Mouse (Mus musculus) embryonic facial prominence, embryonic 10.5 days (tissue): Measurements from ENCODE around the gene Cyp2d11. TPM values are rescaled to one million over a fixed set of nuclear protein-coding genes. Genes with fewer than 3 reads are reported as not detected.
"Not testable (repeated sequence)": the region's sequence is repeated elsewhere in the genome, so short reads cannot be mapped to it uniquely, and the experiment has no call there.

Source experiments
- DNase-seq: peaks from one replicate; pipeline ENCODE4 v3.0.0-alpha.2; 2017; ENCODE audit warnings: low spot score
- H3K27ac ChIP-seq: fragments of 300-500 bp; sonication (generic); replicated peaks from 2 replicates; pipeline ENCODE4 v1.5.1; 2016; ENCODE audit warnings: mild to moderate bottlenecking
- H3K27me3 ChIP-seq: fragments of 300-500 bp; sonication (generic); replicated peaks from 2 replicates; pipeline ENCODE4 v1.6.1; 2016; ENCODE audit warnings: low read depth, mild to moderate bottlenecking; ENCODE audit not compliant: poor library complexity, severe bottlenecking
- H3K36me3 ChIP-seq: fragments of 300-500 bp; sonication (generic); replicated peaks from 2 replicates; pipeline ENCODE4 v1.6.1; 2016; ENCODE audit warnings: mild to moderate bottlenecking, moderate library complexity
- H3K4me1 ChIP-seq: fragments of 300-500 bp; sonication (generic); 2 replicates; pipeline ENCODE4 v1.6.1; 2016
- H3K4me3 ChIP-seq: fragments of 300-500 bp; sonication (generic); 2 replicates; pipeline ENCODE4 v1.5.1; 2016; ENCODE audit warnings: mild to moderate bottlenecking, moderate library complexity
- H3K9me3 ChIP-seq: fragments of 300-500 bp; sonication (generic); 2 replicates; pipeline ENCODE4 v1.6.1; 2016; ENCODE audit warnings: mild to moderate bottlenecking
- WGBS: fragments of 180-500 bp; shearing (Covaris S2); methylation state at CpG from one replicate; pipeline ENCODE4 v1.1.7; 2016; 5-methylcytosine and 5-hydroxymethylcytosine counted together
- polyA plus RNA-seq: library from polyadenylated mRNA; unstranded; fragments of >200 nt; fragmentation: Nextera tagmentation; extraction: Ambion mirVana; gene quantifications from 2 replicates; pipeline ENCODE4 v1.2.1, GENCODE M21; 2016

Cyp2d11 gene
- not detected in 2 replicates for polyA plus RNA-seq

GRCm38 (mm10) chr15:82393922-82394321 is at the start of gene Cyp2d11:
Cyp2d11 (minus strand) TSS chr15:82394022.
- H3K27ac ChIP-seq, H3K36me3 ChIP-seq, DNase-seq, H3K27me3 ChIP-seq, H3K4me3 ChIP-seq, H3K9me3 ChIP-seq, H3K4me1 ChIP-seq: not testable (repeated sequence)
- 89% methylated on average over 2 of the region's 2 CpGs for WGBS

- Histone ChIP-seq H3K27ac (no peak overlapping the region), H3K4me3 (no peak overlapping the region), H3K27me3 (no peaks in the 10 kb centered on the region), H3K36me3 (no peaks in the 10 kb centered on the region), H3K9me3 (peaks cover 8% of the 10 kb centered on the region; the same call in 1 of the 2 replicates), H3K4me1 (no peaks in the 10 kb centered on the region)
- no peak for DNase-seq
- WGBS: 64% methylated on average over 5 of the region's 5 CpGs
These were observed 44.3 kb upstream of the Cyp2d11 start for GRCm38 (mm10) chr15:82437975-82438617.

GRCm38 (mm10) chr15:82435606-82436005 is 41.8 kb upstream of the Cyp2d11 start:
- no peak for DNase-seq
- Histone ChIP-seq H3K4me1 (no peaks in the 10 kb centered on the region), H3K27me3 (no peaks in the 10 kb centered on the region), H3K4me3 (no peak overlapping the region), H3K27ac (no peak overlapping the region), H3K36me3 (no peaks in the 10 kb centered on the region), H3K9me3 (peaks cover 16% of the 10 kb centered on the region; the same call in 1 of the 2 replicates)
- 85% methylated on average over 2 of the region's 2 CpGs for WGBS

- Histone ChIP-seq H3K27me3 (no peaks in the 10 kb centered on the region), H3K36me3 (no peaks in the 10 kb centered on the region), H3K27ac (no peak overlapping the region), H3K9me3 (peaks cover 21% of the 10 kb centered on the region; the same call in 1 of the 2 replicates), H3K4me3 (no peak overlapping the region), H3K4me1 (no peaks in the 10 kb centered on the region)
- 83% methylated on average over 3 of the region's 3 CpGs for WGBS
- DNase-seq: no peak
These were observed 41.2 kb upstream of the Cyp2d11 start for GRCm38 (mm10) chr15:82435011-82435410.

- no peak overlapping the region for H3K4me3 ChIP-seq
- no peaks in the 10 kb centered on the region for H3K27me3 ChIP-seq
- no peaks in the 10 kb centered on the region for H3K4me1 ChIP-seq
- no peaks in the 10 kb centered on the region for H3K36me3 ChIP-seq
- 90% methylated on average over 3 of the region's 3 CpGs for WGBS
- peaks cover 23% of the 10 kb centered on the region; the same call in 1 of the 2 replicates for H3K9me3 ChIP-seq
- no peak overlapping the region for H3K27ac ChIP-seq
- no peak for DNase-seq
These were observed 40.7 kb upstream of the Cyp2d11 start for GRCm38 (mm10) chr15:82434541-82434940.

GRCm38 (mm10) chr15:82433621-82434020 is 39.8 kb upstream of the Cyp2d11 start:
- H3K27ac ChIP-seq: no peak overlapping the region
- WGBS: 95% methylated on average over 3 of the region's 3 CpGs
- H3K4me3 ChIP-seq: no peak overlapping the region
- H3K36me3 ChIP-seq: no peaks in the 10 kb centered on the region
- no peaks in the 10 kb centered on the region for H3K4me1 ChIP-seq
- H3K9me3 ChIP-seq: peaks cover 25% of the 10 kb centered on the region; the same call in 1 of the 2 replicates
- H3K27me3 ChIP-seq: no peaks in the 10 kb centered on the region
- DNase-seq: no peak

GRCm38 (mm10) chr15:82433137-82433536 is 39.3 kb upstream of the Cyp2d11 start, which contains the start of gene Cyp2d9:
Cyp2d9 (plus strand) TSS chr15:82433437.
- Histone ChIP-seq H3K27me3 (no peaks in the 10 kb centered on the region), H3K4me1 (no peaks in the 10 kb centered on the region), H3K36me3 (no peaks in the 10 kb centered on the region), H3K9me3 (peaks cover 25% of the 10 kb centered on the region; the same call in 1 of the 2 replicates), H3K4me3 (no peak within 1 kb of the TSS), H3K27ac (no peak within 1 kb of the TSS)
- no peak for DNase-seq

GRCm38 (mm10) chr15:82423471-82423870 is 29.6 kb upstream of the Cyp2d11 start:
- H3K27me3 ChIP-seq: no peaks in the 10 kb centered on the region
- no peak overlapping the region for H3K27ac ChIP-seq
- no peak for DNase-seq
- H3K4me3 ChIP-seq: no peak overlapping the region
- no peaks in the 10 kb centered on the region for H3K4me1 ChIP-seq
- 81% methylated on average over 3 of the region's 3 CpGs for whole genome bisulfite sequencing
- no peaks in the 10 kb centered on the region for H3K36me3 ChIP-seq
- H3K9me3 ChIP-seq: no peaks in the 10 kb centered on the region

- Histone ChIP-seq H3K9me3 (no peaks in the 10 kb centered on the region), H3K27me3 (no peaks in the 10 kb centered on the region), H3K4me3 (no peak overlapping the region), H3K4me1 (no peaks in the 10 kb centered on the region), H3K27ac (no peak overlapping the region), H3K36me3 (no peaks in the 10 kb centered on the region)
- WGBS: 81% methylated on average over 4 of the region's 4 CpGs
- no peak for DNase-seq
These were observed 29.1 kb upstream of the Cyp2d11 start for GRCm38 (mm10) chr15:82422935-82423334.

GRCm38 (mm10) chr15:82418616-82419015 is 24.8 kb upstream of the Cyp2d11 start:
- Histone ChIP-seq H3K4me1 (peaks cover 9% of the 10 kb centered on the region), H3K4me3 (no peak overlapping the region), H3K36me3 (no peaks in the 10 kb centered on the region), H3K27ac (no peak overlapping the region), H3K9me3 (no peaks in the 10 kb centered on the region), H3K27me3 (no peaks in the 10 kb centered on the region)
- 81% methylated on average over 1 of the region's 1 CpGs for WGBS
- DNase-seq: no peak

- peak; percentile 70 for DNase-seq
- WGBS: 26% methylated on average over 16 of the region's 16 CpGs
- H3K4me3 ChIP-seq: peak overlapping the region; percentile 36; the same call in 1 of the 2 replicates
- no peaks in the 10 kb centered on the region for H3K36me3 ChIP-seq
- H3K27me3 ChIP-seq: no peaks in the 10 kb centered on the region
- peaks cover 9% of the 10 kb centered on the region for H3K4me1 ChIP-seq
- peak overlapping the region; percentile 20; the same call in 1 of the 2 replicates for H3K27ac ChIP-seq
- no peaks in the 10 kb centered on the region for H3K9me3 ChIP-seq
These were observed 23.3 kb upstream of the Cyp2d11 start for GRCm38 (mm10) chr15:82416797-82417789.

- Histone ChIP-seq H3K36me3 (no peaks in the 10 kb centered on the region), H3K27me3 (no peaks in the 10 kb centered on the region), H3K27ac (no peak overlapping the region), H3K4me1 (no peaks in the 10 kb centered on the region), H3K4me3 (no peak overlapping the region), H3K9me3 (no peaks in the 10 kb centered on the region)
- 84% methylated on average over 4 of the region's 4 CpGs for WGBS
- no peak for DNase-seq
These were observed 13.7 kb upstream of the Cyp2d11 start for GRCm38 (mm10) chr15:82407536-82407935.
